Mouse (Mus musculus) urinary bladder, adult 2 months (tissue): Measurements from ENCODE around the gene Tmprss6. TPM values are rescaled to one million over a fixed set of nuclear protein-coding genes. Genes with fewer than 3 reads are reported as not detected.

Experiments
- DNase-seq: peaks from one replicate; pipeline ENCODE4 v3.0.0; 2022; ENCODE audit warnings: low spot score
- polyA plus RNA-seq: library from polyadenylated mRNA; depleted of rRNA; stranded (reverse); fragments of >200 nt; gene quantifications from 2 replicates; pipeline ENCODE4 v1.2.3, GENCODE M21; 2012

Tmprss6 gene
- polyA plus RNA-seq, 1 experiment, result 0.56 TPM

DNA sequence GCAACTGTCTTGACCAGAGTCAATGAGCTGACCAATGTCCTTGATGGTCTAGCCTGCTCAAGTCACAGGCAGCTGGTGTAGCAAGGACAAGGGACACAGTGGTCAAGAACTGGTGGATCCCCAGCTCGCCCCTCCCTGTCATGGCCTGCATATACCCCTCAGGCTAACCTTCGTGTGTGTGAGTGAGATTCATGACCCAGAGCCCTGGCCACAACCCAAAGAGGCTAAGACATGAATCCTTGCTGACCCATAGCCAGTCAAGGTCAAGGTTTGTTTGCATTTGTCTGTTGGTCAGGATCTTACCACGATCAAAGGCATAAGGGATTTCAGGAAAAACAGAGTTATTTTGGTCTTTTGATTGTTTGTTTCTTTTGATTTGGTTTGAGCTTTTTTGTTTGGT is 14.1 kb upstream of the Tmprss6 start:
- no peak for DNase-seq

DNA sequence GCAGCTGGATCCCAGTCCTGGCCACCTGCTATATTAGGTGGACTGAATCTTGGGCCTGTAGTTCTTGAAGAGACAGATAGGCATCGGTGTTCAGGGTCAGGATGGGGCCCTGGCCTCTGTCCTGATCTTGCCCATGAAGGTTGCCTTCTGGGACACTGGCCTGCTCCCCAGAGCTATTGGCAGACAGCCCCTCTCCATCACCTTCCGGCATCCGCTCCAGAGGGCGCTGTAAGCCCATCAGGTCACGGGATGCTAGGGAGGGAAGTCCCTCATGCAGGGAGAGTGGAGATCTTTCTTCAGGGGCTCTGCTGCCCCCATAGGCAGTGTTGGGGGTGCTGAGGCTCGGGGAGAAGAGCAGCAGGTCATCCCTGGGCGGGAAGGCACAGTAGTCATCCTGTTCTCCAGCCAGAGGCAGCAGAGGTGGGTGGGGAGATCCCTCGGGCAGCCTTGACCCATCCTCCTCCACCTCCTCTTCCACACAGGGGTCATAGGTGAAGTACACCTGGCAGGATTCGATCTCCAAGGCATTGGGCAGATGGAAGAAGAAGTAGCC is 13.1 kb upstream of the Tmprss6 start:
- DNase-seq, result no peak

DNA sequence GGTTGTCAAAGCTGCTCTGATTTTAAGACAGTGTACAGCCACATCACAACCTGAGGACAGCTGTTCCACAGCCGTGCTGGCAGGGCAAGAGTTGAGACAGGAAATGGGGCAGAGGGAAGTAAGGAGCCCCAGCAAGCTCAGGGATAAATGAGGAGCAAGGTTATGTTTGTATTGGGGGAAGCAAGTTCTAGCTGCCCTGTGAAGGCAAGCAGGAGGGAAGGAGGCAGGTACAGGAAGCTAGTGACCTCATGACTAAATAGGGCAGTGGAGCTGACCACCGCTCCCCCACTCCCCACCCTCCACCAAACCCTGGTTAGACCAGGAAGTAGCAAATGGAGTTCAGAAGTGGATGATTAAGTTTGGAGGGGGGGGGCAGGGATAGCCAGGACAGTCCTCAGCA is 12.6 kb upstream of the Tmprss6 start:
- DNase-seq, result no peak

DNA sequence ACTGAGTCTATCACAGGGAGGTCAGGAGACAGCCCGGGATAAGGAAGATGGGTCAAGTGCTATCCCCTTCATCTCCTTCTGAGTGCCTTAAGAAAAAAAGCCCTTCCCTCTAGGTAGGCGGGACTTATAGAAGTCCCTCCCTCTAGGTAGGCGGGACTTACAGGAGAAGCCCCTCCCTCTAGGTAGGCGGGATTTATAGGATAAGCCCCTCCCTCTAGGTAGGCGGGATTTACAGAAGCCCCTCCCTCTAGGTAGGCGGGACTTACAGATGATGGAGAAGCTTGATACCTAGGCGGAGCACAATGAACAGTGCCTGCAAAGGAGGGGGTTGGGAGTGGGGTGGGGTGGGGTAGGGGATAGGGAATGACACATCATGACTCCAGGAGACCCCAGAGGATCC is 11.7 kb upstream of the Tmprss6 start:
- no peak for DNase-seq

DNA sequence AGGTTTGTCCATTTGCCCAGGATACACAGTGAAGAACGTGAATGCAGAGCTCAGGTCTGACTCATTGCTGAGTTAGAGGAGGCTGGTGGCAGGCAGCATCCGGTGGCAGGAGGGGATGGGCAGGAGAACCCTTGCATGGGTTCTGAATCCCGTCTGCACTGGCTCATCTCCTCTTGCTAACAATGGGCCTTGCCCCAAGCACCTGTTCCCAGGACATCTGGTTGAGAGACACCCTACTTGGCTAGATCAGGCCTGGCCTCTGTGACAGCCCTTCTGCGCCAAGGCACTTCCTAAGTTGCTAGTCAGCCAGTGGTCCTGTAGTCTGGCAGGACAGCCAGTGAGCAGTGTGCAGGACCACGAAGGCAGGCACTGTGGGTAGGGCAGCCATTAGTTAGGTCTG is 11.0 kb upstream of the Tmprss6 start:
- no peak for DNase-seq

DNA sequence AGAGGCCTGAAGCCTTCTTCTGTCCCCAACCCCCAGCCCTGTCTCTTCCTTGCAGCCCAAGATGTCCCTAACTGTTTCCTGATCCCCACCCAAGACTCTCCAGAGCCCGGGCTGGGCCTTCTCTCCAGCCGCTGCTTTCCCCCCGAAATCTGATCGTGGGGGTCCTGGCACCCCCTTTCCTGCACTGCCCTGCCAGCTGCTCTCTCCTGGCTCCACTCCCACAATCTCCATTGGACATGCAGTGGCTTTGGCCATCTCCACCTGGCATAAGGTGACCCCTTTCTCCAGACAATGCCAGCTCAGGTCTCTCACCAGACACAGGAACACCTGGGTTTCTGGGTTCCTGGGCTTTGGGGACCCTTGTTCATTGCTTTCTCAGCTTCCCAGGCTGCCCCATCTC is 9.6 kb upstream of the Tmprss6 start:
- DNase-seq, result no peak

DNA sequence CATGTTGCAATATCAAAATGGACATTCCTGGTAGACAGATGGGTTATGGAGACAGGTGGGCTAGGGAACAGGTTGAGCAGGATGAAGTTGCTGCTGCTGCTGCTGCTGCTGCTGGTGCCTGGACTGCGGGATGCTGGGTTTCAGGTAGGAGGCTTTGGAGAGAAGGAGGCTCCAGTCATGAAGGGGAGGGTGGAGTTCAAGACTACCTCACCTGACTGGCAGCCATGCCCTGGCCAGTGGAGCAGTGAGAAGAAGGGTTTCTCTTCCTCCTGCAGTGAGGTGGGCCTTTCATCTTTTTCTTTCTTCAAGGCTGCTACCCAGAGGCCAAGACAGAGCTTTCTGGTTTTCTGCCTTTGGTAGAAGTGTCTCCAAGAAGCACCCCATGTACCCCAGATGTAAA is 8.4 kb upstream of the Tmprss6 start:
- no peak for DNase-seq

DNA sequence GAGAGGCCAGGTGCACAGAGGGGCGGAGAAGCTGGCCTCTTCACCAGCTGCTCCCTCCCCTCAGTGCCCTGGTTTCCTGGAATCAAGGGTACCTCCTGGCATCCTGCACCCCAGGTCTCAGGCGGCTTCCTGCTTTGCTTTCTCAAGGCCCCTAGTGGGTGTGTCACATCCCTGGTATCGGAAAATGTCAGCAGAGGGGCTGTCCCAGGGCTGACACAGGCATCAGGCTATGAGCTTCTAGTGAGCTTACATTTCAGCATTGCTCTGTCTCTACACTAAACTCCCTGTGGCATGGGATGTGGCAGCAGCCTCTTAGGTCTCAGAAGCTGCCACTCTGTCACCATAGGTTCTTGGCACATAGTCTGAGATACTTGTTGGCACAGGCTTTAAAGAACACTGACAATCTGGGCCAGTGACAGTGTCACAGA is 7.2 kb upstream of the Tmprss6 start:
- no peak for DNase-seq

DNA sequence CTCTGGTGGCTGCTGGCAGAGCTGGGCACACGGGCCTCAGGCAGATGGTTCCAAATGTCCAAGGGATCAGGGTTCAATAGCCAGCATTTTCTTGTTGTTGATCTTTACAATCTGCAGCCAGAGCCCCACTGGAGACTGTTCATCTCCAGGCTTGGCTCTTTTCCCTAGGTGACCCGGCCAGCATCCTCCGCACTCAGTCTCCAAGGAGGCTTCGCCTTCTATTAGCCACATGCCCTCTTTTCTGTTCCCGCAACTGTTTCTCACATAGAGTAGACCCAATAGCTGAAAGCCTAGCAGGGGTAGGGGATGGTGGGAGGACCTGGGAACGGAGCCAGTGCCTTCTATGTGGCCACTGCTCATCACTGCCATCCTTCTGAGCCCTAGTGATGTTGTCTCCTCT is 5.0 kb upstream of the Tmprss6 start:
- no peak for DNase-seq

DNA sequence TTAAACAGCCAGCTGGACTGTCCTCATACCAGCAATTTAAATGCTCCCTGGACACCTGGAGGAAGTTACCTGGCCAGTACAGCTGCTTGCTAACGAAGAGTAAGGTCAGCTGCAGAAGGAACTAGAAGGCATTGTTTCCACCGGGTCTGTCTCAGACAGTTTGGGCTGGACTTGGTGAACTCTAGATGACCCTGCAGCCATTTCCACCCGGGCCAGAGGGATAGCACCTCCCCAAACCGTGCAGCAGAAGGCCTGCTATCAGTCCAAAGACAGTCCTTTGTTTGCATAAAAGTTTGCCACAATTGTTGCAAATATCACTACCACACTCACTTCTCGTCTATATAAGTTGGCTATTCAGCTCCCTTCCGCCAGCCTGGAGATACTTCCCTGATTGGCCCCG is 3.5 kb upstream of the Tmprss6 start:
- no peak for DNase-seq

DNA sequence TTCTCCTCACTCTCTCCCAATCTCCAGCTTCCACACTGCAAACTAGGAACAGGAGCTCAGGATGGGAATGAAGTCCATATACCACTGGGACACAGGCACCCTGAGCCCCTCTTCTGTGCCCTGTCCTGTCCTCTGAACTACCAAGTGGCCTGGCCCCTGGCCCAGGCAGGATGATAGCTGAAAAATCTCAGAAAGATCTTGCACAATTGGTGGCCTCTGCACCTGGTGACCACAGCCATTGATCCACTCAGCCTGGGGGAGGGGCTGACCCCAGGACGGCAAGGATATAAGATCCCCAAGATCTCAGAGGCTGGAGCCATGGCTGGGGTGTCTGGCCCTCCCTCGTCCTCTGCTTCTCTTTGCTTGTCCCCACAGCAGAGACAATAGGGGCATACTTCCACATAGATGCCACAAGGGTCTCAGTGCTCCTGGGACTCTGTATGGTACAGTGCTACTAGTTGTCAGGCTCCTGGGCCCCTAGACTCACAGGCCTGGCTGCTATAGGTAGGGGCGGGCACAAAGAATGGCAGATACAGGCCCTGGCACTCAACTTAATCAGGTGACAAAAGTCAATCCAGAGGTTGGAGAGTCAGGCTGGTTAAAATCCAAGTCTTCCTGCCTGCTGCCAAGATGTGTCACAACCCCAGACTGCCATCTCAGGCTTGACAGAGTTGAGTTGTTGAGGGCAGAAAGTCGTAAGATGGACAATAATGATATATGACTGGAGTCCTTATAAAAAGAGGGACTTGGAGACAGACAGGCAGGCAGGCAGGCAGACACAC is 2.3 kb upstream of the Tmprss6 start:
- no peak for DNase-seq

DNA sequence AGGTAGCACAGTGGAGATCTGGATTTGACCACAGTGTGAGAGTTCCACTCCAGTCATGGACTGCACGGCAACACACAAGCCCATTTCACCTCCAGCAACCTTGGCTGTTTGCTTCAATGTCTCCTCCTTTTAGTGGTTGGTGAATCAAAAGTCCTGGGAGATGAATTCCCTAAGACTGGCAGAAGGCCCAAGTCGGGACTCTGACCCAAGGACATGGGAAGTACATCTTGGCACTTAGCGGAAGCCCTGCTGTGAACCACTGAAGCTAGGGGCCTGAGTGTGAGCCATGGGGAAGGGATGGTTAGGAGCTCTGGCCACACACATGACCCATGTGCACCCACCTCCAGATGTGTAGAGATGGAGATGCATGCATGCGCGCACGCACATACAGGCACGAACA is 864 bp downstream of the Tmprss6 start:
- no peak for DNase-seq

DNA sequence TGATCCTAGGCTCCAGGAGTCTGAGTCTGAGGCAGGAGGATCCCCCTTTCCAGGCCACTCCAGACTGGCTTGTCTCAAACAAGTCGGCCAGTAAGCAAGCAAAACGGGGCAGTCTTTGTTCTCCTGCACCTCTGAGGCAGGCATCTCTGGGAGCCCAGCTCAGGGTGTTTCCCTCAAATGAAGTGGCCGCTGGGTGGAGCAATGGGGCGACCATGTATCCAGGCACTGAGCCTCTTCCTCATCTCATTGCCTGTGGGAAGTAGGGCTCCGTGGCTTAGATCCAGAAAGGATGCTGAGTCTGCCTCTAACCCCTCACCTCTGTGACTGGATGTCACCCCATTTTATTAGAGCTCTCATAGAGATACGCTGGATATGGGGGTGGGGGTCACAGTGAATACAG is 1.6 kb downstream of the Tmprss6 start:
- DNase-seq, result no peak

DNA sequence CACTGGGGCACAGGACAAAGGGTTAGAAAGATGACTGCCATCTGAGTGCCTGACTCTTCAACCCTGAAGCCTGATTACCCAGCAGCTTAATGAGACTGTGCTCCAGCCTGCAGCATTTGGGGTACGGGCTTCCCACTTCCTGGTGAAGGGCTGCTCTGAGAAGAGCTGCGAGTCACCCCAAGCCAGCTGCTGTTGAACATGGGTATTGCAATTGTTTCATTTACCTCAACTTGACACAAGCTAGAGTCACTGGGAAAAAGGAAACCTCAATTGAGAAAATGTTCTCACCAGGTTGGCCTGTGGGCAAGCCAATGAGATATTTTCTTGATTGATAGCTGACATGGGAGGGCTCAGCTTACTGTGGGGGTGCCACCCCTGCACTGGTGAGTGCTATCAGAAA is 5.5 kb downstream of the Tmprss6 start:
- no peak for DNase-seq

DNA sequence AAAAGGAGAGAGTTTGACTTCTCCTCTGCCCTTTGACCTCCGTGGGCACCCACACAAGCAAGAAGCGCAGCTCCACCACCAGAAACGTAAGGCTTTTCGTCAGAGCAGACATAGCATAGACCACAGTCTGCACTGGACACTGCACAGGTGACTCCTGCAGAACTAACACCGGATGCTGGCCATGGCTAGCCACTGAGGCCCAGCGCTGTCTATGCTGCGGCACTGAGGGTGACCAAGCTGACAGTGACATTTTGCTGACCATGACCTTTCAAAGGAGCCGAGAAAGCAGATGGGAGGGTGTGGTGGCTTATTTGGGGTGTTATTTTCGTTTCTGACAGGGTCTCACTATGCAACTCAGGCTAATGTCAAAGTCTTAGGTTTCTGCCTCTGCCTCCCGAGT is 11.2 kb downstream of the Tmprss6 start:
- DNase-seq, result no peak

DNA sequence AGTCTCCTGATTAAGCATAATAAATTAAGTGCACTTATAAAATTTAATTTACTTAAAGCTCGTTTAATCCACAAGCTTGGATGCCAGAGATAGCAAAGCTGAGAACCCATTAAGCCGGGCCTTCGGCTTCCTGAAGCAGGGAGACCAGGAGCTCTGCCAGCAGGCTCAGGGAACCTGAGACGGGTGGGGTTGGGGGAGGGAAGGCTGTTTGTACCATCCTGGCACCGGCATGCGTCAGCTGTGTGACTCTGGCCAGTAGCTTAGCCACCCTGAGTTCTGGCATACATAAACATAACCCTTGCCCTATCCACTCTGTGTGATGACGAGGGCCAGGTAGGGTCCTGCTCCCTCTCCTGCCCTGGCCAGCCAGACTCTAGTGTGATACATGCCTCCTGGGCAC is 12.4 kb downstream of the Tmprss6 start:
- DNase-seq, result no peak

DNA sequence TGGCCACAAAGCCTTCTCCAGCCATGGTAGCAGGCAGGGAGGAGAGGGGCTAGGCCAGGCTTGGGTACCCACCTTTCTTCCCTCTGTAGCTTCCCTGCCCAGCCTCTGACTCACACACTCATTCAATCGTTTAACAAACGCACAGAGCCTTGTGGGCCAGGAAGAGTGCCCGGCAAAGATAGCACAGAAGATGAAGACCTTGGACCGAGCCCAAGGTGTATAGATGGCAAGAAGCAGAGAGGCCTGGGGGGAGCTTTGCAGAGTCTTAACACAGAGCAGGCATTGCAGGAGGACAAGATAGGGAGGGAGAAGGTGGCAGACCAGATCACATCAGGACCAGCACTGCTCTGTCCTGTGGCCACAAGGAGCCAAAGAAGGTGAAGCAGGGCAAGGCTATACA is 13.3 kb downstream of the Tmprss6 start:
- DNase-seq, result no peak

DNA sequence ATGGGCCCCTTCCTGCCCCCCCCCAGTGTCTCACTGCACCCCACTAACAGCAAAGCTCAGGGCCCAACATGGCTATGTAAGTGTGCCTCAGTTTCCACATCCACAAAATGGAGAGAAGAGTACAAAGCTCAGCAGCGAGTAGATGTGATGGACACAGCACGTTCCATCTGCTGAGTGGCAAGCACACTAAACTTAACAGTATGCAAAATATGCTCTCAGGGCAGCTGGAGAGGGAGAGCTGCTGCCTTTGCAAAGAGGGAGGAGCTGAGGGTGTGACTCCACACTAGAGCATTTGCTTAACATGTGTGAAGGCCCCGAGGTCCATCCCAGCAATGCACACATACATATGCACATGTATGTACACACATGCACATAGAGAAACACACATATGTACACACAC is 15.5 kb downstream of the Tmprss6 start:
- DNase-seq, result no peak

DNA sequence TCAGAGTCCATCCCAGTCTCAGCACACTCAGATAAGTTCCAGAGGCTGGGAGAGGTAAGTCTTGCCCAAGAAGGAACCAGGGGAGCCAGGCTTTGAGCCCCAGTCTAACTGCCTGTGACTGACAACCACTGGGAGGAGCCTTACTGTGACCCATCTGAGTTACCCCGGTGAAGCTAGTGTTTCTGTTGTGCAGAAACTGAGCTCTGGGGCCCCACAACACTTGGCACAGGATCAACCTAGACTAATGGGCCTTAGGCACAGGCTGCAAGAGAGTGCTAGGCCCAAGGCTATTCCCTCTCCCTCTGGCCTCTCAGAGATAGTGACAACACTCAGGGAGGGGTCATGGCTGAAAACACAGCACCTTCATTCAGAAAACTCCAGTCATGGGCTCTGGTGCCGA is 17.2 kb downstream of the Tmprss6 start:
- DNase-seq, result no peak

DNA sequence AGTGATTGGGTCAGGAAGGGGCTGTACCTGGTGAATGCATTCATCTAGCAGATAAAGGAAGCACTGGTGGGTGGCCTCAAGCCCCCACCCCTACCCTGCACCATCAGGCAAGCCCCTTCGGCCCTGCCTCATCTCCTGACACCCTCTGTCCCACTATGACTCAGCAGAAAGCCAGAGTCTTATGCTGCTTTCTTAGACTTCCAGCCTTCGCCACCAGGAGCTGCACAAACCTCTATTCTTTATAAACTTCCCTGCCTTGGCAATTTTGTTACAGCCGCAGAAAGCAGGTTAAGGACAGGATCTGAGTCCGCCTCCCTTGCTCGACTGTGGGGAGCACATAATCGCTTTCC is 18.0 kb downstream of the Tmprss6 start:
- no peak for DNase-seq

DNA sequence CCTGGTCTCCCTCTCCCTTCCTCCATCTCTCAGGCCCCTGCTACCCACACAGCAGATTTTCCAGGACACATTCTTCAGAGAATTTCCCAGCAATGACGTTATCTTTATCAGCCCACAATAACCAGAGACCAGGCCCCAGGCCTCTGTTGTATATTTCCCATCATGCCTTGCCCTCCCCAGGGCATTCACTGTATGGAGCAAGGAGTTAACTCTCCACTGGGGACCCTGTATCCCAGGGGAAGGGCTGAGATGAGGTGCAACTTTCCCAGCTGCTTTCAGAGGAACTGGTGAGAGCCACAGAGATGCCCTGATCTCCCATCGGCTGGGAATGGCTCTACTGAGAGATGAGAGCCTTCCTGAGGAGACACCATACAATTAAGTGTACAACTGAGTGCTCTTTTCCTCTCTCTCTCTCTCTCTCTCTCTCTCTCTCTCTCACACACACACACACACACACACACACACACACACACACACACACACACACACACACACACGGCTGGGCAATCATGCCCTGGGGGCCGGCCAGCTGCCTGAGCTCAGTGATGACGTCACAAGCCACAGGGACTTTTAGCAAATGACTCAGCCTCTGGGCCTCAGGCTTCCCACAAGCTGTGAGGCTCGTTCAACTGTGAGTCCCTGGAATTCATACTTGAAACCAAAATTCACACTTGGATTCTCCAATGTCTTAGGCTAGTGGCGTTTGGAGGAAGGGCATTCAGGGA is 18.6 kb downstream of the Tmprss6 start:
- DNase-seq, result no peak

DNA sequence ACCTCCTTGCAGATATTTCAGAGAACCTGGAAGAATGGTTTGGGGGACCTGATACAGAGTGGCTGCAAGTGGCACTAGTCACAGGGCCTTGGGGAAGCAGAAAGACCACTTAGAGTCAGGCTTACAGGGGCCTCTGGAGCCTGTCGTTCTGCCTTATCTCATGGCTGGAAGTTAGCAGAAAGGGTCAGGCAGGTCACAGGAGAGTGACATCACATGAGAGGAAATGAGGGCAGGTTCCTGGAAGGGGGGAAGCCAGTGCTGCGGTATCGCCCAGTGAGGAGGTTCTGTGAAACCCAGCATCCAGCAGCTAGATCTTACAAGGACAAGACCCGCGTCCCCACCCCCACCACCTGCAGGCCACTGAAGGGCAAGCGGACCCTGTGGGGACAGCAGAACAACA is 19.3 kb downstream of the Tmprss6 start:
- no peak for DNase-seq

DNA sequence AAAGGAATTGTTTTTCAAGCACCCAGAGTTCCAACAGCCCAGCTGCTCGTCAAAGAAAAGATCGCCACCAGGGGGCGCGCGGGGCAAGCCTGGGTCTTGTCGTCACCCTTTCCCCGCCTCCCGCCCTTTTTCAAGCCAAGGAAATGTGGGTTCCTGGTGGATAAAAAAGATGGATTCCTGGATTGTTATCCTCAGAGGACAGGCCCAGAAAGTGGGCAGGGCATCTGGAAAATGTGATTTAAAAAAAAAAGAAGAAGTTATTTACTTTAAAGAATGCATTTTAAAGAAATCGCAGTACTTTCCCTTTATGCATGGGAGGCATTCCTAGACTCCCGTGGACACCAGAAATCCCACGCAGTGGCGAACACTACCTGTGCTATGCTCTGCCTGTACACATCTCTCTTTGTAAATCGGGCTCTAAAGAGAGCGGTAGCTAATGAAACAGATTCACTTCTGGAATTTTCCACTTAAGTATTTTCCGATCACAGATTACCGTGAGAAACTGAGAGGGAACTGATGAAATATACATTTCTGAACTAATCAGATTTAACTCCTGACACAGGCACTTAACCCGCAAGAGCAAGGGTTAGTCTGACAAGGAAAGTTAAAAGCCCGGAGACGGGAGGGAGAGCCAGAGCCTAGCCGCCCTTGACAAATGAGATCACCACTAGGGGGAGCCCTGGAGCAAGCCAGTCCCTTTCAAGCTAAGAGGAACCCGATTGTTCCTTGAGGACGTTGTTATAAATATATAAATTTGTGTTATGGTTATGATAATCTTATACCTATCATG is 20.5 kb downstream of the Tmprss6 start:
- DNase-seq, result peak; percentile 92
